Mouse (Mus musculus) naive thymus-derived CD4-positive, alpha-beta T cell, adult 5 months (primary cell): ENCODE results near the gene Olfr1493-ps1. TPM values are rescaled to one million over a fixed set of nuclear protein-coding genes. Genes with fewer than 3 reads are reported as not detected.

Source experiments
- polyA plus RNA-seq: library from polyadenylated mRNA; unstranded; fragments of 100-300 nt; shearing (Covaris generic); gene quantifications from one replicate; pipeline ENCODE4 v1.2.1, GENCODE M21; 2017

The Olfr1493-ps1 gene
- polyA plus RNA-seq = not detected

GRCm38 (mm10) chr19:13722978-13723377, at the start of gene Olfr1493-ps1:
Olfr1493-ps1 (plus strand) TSS chr19:13723278.

DNA sequence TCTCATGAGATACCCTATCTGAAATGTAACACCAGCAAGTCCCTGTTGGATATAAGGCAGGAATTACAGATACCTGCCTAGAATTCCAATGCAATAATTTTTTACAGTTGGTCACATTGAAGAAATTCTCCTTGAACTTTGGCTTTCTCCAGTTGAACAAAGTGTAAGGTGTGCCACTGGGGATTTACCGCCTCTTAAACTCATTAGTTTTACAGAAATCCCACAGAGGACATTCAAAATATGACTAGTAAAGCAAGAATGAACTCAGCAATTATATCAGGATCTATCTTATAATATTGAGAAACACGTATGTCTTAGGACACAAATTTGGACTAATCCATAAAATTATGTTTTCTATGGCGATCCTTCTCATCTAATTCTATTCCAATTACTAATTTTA, 26.1 kb upstream of the Olfr1493-ps1 start, which contains the start of gene Olfr1491:
Gene Olfr1491, plus strand, starts transcription at position 301 of the 400 bp plus-strand sequence.

DNA sequence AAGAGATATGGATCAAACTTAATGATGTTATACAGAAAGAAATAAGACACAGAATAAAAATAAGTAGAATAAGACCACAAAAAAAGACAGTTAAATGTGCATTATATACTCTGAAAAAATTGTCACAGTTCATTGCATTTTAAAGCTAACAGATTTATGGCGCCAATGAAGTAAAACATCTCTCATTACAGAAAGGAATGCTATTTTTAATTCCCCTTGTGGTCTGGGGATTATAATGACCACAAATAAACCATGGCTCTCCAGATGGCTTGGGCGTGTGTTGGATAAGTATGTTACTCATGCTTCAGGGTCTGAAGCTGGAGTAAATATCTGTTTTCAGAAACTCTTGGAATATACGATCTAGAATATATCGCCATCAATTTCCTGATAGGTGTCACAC, 16.4 kb downstream of the Olfr1493-ps1 start, which contains the start of gene Olfr1494:
Gene Olfr1494, plus strand, starts transcription at position 301 of the 400 bp plus-strand sequence.

DNA sequence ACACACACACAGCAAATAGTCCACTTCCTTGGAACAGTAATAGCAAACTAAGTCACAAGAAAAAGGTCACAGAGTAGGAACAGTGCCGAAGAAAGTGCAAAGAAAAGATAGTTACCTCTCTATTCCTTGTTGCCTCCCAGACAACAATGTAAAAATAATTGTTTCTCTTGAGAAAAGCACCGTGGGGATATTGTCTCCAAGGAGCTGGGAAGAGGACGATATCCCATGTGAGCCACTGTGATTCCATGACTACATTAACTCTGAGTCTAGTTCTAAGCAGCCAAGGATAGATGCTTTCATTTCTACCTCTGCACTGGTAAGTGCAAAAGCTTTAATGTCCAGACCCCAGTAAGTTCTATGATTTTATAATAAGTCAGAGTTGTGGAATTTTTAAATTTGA, 41.2 kb downstream of the Olfr1493-ps1 start, which contains the start of gene Olfr1495:
Gene Olfr1495, plus strand, starts transcription at position 301 of the 400 bp plus-strand sequence.

GRCm38 (mm10) chr19:13777578-13777977, 54.5 kb downstream of the Olfr1493-ps1 start, which contains the start of gene Olfr1496:
Olfr1496 (plus strand) TSS chr19:13777878.

Other genes starting within 250 kb of the Olfr1493-ps1 start
- not detected for gene Olfr1475, start 243.1 kb upstream of the Olfr1493-ps1 start, polyA plus RNA-seq
- gene Olfr1477, start 222.7 kb upstream of the Olfr1493-ps1 start, polyA plus RNA-seq = 0.11 TPM
- not detected for gene Olfr1480, start 195.4 kb upstream of the Olfr1493-ps1 start, polyA plus RNA-seq
- gene Olfr1484, start 139.8 kb upstream of the Olfr1493-ps1 start, polyA plus RNA-seq = not detected
- not detected for gene Olfr1487, start 105.9 kb upstream of the Olfr1493-ps1 start, polyA plus RNA-seq
- gene Olfr1489, start 91.7 kb upstream of the Olfr1493-ps1 start, polyA plus RNA-seq = not detected
- gene Olfr1490, start 72.2 kb upstream of the Olfr1493-ps1 start, polyA plus RNA-seq = not detected
- gene Olfr1491, start 26.0 kb upstream of the Olfr1493-ps1 start, polyA plus RNA-seq = not detected
- gene Olfr1494, start 16.4 kb downstream of the Olfr1493-ps1 start, polyA plus RNA-seq = not detected
- not detected for gene Olfr1495, start 41.3 kb downstream of the Olfr1493-ps1 start, polyA plus RNA-seq
- not detected for gene Olfr1496, start 54.6 kb downstream of the Olfr1493-ps1 start, polyA plus RNA-seq
- gene Olfr1497, start 74.9 kb downstream of the Olfr1493-ps1 start, polyA plus RNA-seq = not detected
- 0.22 TPM for gene Olfr1499, start 96.2 kb downstream of the Olfr1493-ps1 start, polyA plus RNA-seq
- not detected for gene Olfr1500, start 107.2 kb downstream of the Olfr1493-ps1 start, polyA plus RNA-seq
- gene Olfr1501, start 127.4 kb downstream of the Olfr1493-ps1 start, polyA plus RNA-seq = 0.12 TPM
- gene Olfr1502, start 138.5 kb downstream of the Olfr1493-ps1 start, polyA plus RNA-seq = not detected
- not detected for gene Olfr1504, start 174.7 kb downstream of the Olfr1493-ps1 start, polyA plus RNA-seq
- gene Olfr1505, start 190.3 kb downstream of the Olfr1493-ps1 start, polyA plus RNA-seq = not detected